Mouse (Mus musculus) embryo, embryonic 10.5 days (tissue): ENCODE results near the gene Cd300a.
A peak's percentile ranks its signal among the peaks of the same experiment; 100 is the strongest.

ENCODE experiments used
- DNase-seq: peaks from one replicate; pipeline ENCODE4 v3.0.0-alpha.2; 2015; ENCODE audit warnings: low spot score

The Cd300a gene

GRCm38 (mm10) chr11:114866486-114867360 lies 23.1 kb upstream of the Cd300a start:
- peak; percentile 42 for DNase-seq

GRCm38 (mm10) chr11:114867361-114868235 lies 22.2 kb upstream of the Cd300a start:
- no peak for DNase-seq

DNA sequence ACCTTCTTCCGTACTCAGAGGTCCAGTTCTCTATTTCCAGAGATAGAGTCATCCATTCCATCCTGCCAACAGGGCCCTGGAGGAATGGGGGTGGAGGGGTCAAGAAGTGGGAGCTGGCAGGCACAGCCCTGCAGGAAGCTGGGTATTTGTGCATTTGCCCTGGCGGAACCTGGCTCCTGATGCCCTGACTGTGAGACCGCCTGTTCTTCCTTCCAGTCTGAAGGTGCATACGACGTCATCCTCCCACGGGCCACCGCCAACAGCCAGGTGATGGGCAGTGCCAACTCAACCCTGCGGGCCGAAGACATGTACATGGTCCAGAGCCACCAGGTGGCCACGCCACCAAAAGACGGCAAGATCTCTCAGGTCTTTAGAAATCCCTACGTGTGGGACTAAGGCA lies 21.6 kb upstream of the Cd300a start:
- no peak for DNase-seq

DNA sequence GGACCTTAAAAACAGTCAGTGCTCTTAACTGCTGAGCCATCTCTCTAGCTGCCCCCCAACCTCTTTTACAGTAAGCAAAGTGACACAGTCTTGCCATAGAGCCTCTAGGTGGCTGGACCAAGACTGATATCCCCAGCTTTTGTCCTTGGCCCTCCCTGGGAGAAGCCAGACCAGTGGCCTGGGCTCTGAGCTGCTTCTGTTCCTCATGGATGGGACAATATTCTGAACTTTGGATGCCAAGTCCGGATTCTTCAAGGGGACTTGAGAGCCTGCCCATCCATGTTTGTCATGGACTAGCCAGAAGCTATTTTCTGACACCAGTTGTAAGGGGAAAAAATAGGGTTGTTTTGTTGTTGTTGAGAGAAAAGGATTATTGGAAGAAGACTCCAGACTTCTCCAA lies 20.1 kb upstream of the Cd300a start:
- DNase-seq = no peak

DNA sequence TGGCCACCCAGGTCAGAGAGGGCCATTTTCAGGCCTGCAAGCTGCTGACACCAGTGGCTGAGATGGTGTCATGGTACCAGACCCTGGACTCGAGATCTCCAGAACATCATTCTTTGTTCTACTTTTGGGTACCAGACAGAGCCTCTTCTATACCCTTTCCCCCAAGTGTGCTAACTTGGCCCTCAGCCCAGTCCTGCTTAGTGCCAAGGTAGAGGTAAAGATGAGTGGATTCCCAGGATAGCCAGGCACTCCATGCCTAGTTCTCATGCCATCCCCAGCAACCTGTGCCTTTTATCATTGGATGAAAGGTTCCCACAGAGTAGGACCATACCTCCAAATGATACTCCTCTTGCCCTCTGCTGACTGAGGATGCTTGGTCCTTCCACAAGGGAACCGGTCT lies 18.3 kb upstream of the Cd300a start:
- DNase-seq = no peak

DNA sequence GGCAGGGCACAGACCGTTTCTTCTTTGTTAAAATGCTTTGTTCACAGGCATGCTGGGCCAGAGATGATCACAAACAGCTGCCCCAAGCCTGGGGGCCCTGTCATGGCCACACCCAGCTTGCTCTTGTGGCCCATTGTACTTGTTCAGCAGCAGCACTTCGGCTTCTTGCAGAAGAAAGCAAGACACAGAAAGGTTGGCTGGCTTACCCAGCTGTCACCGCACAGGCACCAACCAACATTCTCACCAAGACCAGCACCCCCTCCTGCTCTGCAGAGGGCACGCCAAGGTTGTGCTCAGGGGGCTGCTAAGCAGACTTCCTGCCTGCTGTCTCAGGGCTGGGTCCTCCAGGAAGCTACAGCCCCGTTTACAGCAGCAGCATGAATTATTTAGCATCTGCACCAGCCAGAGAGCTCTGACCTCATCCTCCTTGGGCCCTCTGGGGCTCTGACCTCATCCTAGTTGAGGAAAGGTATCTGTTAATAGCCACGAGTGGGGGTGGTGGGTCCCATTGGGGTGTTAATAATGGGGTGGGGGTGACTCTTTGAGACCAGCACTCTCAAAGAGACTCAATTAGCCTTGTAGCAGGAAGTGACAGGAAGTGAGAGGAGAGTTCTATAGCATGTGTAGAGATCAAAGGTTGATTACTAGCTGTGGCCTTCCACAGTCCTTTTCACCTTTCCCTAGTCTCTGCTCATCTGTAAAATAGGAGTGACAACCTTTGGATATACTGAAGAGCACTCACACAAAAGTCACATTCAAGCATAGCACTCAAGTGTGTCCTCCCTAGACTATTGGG lies 16.6 kb upstream of the Cd300a start:
- DNase-seq = peak; percentile 38

DNA sequence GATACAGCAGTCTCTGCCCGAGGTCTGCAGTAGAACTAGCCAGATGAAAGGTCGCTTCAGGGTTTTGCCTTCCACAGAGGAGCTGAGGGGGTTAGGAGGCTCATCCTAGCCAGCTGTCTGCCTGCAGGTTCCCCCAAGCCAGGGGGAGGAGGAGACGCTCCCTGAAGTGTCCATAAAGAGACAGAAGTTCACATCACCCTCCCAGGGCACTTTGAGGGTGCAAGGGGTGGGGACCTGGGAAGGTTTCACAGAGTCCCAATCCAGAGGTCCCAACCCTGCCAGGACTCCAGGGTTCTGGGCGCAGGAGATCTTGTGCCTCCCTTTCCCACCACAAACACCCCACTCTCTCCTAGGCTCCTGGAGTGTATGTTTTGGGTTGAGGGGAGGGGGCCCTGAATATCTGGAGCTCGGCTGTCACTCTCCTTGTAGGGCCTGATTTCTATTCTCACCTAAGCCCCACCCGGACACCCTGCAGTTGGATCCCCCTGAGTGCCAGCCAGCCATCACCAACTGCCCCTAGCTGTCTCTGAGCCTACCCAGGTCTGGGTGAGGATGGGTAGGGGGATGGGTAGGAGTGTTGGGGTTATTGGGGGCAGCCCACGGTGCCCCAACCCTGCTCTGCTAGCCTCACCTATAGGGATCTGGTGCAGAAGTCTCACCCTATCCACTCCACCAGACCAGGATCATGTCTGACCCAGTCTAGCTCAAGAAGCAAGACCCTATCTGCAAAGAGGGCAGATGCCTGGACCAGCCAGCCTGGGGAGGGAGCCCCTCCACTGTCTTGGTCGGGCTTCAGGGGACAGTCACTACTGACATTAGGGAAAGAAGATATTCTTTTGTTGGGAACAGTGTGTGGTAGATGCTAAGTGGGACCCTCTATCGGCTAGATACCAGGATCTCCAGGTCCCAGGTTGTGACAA lies 15.4 kb upstream of the Cd300a start:
- DNase-seq = no peak

- DNase-seq = peak; percentile 46
Observed at GRCm38 (mm10) chr11:114875301-114875801, 14.5 kb upstream of the Cd300a start.

DNA sequence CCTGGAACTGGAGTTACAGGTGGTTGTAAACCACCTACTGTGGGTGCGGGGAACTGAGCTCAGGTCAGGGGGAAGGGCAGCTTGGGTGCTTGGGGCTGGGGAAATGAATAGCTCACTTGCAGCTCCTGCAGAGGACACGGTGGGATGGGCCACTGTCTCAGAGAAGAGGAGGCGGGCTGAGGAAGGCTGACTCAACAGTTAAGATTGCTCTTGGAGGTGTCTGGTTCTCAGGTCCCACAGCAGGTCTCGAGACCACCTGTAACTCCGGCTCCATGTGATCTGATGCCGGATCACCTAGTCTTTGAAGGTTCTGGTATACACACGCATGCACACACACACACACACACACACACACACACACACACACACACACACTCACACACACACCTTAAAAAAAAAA lies 13.7 kb upstream of the Cd300a start:
- peak; percentile 17 for DNase-seq

- peak; percentile 14 for DNase-seq
Observed at GRCm38 (mm10) chr11:114876621-114877020, 13.2 kb upstream of the Cd300a start.

GRCm38 (mm10) chr11:114877145-114877544 lies 12.7 kb upstream of the Cd300a start:
- peak; percentile 72 for DNase-seq

DNA sequence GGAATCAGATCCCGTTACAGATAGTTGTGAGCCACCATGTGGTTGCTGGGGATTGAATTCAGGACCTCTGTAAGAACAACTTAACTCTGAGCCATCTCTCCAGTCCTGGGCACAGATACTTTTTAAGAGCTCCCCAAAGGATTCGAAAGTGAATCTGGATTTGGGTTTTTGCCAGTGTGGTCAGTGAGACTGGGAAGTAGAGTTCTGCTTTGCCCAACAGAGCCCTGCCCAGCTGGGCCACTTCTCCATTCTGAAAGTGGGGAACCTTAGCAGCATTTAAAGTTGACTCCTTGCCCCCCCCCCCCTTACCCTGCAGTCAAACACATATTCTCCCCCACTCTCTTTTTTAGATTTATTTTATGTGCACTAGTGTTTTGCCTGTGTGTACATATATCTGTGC lies 10.2 kb upstream of the Cd300a start:
- DNase-seq = no peak

DNA sequence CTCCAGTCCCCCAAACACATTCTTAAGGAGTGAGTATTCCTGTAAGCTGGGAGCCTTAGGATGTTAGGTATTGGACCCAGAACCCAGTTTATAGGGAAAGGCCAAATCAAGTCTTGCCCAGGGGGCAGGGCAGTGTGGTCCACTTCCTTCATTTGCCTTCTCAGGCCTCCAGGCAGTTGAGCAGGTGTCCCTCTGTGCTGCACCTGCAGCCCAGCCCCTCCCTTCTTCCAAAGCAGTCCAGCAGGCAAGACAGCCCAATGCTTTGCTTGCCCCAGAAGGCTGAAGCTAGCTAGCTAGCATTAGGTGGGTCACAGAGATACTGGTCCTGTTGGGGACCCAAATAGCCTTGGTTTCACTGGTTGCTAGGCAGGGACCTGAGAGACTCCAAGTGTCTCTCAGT lies 9.7 kb upstream of the Cd300a start:
- no peak for DNase-seq

DNA sequence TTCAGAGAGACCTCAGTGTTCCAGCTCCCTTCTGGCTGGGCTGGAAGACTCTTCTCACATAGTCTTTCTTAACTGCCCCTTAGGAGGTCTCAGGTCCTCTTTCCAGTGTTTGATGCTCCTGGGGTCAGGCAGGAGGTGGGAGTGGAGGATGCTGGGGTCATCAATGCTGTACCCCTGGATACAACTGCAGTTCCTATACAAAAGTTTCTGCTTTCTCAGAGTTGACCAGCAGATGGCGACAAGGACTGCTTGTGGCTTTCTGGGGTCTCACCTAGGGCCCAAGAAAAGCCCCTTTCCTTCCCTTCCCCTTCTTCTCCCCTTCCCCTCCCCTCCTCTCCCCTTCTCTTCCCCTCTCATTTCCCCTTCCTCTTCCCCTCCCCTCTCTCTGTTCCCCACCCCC lies 9.3 kb upstream of the Cd300a start:
- DNase-seq = peak; percentile 85

DNA sequence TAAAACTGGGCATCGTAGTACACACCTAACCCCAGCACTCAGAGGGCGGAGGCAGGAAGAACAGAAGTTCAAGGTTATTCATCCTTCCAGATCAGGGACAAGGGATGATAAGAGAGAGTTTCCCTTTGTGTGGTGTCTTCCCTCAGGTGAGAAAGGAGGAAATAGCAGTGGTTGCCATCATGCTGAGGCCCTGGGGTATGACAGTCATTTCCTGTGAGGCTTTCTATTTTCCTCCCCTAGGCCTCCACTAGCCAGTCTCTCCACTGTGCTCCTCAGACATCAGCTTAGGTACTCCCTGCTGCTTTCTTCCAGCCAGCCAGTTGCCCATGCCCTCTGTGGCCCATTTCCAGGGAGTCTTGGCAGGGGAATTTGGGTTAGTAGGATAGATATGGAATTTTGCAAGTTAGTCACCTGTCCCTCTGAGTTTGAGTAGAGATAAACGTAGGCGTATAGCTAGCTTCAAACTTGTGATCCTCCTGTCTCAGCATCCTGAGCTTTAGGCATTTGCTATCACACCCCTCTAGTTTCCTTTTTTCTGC lies 6.5 kb upstream of the Cd300a start:
- DNase-seq = no peak

- DNase-seq = no peak
Observed at GRCm38 (mm10) chr11:114884380-114885100, 5.3 kb upstream of the Cd300a start.

- DNase-seq = no peak
Observed at GRCm38 (mm10) chr11:114890542-114890941, 701 bp downstream of the Cd300a start.

- DNase-seq = no peak
Observed at GRCm38 (mm10) chr11:114896085-114896484, 6.2 kb downstream of the Cd300a start.

GRCm38 (mm10) chr11:114898026-114898425 lies 8.2 kb downstream of the Cd300a start:
- DNase-seq = no peak

DNA sequence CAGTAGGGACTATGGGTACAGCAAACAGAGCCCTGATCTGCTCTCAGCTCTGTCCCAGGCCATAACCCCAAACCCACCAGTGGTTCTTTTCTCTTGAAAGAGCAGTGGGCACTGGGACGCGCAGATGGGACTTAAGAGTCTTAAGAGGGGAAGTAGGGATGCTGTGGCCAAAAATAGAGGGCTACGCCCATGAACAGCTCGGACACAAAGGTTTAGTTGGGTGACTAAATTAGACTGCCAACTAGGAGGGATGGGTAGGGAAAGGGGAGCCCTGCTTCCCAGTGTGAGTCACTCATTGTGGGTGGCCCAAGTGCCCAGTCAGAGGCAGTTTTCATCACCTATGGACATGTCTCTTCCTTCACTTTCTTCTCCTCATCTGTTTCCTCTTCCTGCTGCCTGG lies 13.4 kb downstream of the Cd300a start:
- no peak for DNase-seq
